Mouse (Mus musculus) megakaryocyte, embryonic 14.5 days (primary cell): ENCODE results near the gene Bud31.

Experiments
- FLI1 ChIP-seq: IDR thresholded peaks from 2 replicates; pipeline ENCODE4 v1.6.1; 2012; ENCODE audit warnings: low read length, inconsistent platforms, mixed read lengths
- GATA1 ChIP-seq: IDR thresholded peaks from 3 replicates; pipeline ENCODE4 v1.6.1; 2012; ENCODE audit warnings: mixed read lengths, low read length, inconsistent platforms, borderline replicate concordance

GRCm38 (mm10) chr5:145178461-145178980 lies 38.4 kb downstream of the Bud31 start:
- TF ChIP-seq GATA1 = no peak
- no peak for TF ChIP-seq FLI1
